Mouse (Mus musculus): ENCODE measurements around the gene Anapc11.
"Not testable (repeated sequence)": the region's sequence is repeated elsewhere in the genome, so short reads cannot be mapped to it uniquely, and the experiment has no call there.

Anapc11 gene

GRCm38 (mm10) chr11:120598283-120598989 is at the start of gene Anapc11, which contains the start of gene Alyref:
Gene Anapc11, plus strand, starts transcription at chr11:120598421.
Gene Alyref, minus strand, starts transcription at chr11:120598365.
- peak; percentile 91 for DNase-seq (ENCODE audit: low spot score)

GRCm38 (mm10) chr11:120548786-120549167 is 49.4 kb upstream of the Anapc11 start:
- no peak for DNase-seq (ENCODE audit: low spot score)

GRCm38 (mm10) chr11:120549168-120549945 is 48.9 kb upstream of the Anapc11 start, which contains the start of gene Mcrip1:
Gene Mcrip1, minus strand, starts transcription at chr11:120549727.
- peak; percentile 87 for DNase-seq (ENCODE audit: low spot score)

- no peak for DNase-seq (ENCODE audit: low spot score)
These were observed 48.0 kb upstream of the Anapc11 start for GRCm38 (mm10) chr11:120549986-120550809.

GRCm38 (mm10) chr11:120550810-120551440 is 47.3 kb upstream of the Anapc11 start, which contains the start of gene Ppp1r27:
Gene Ppp1r27, minus strand, starts transcription at chr11:120551132.
- DNase-seq (ENCODE audit: low spot score), result no peak

GRCm38 (mm10) chr11:120552736-120553135 is 45.5 kb upstream of the Anapc11 start:
- no peak for DNase-seq (ENCODE audit: low spot score)

- no peak for DNase-seq (ENCODE audit: low spot score)
These were observed 43.4 kb upstream of the Anapc11 start for GRCm38 (mm10) chr11:120554834-120555233.

- no peak for DNase-seq (ENCODE audit: low spot score)
These were observed 43.0 kb upstream of the Anapc11 start for GRCm38 (mm10) chr11:120555260-120555659.

GRCm38 (mm10) chr11:120558843-120559242 is 39.4 kb upstream of the Anapc11 start:
- not testable (repeated sequence) for DNase-seq (ENCODE audit: low spot score)

GRCm38 (mm10) chr11:120560952-120561728 is 37.1 kb upstream of the Anapc11 start:
- no peak for DNase-seq (ENCODE audit: low spot score)

- no peak for DNase-seq (ENCODE audit: low spot score)
These were observed 35.3 kb upstream of the Anapc11 start for GRCm38 (mm10) chr11:120562949-120563348.

GRCm38 (mm10) chr11:120565114-120565513 is 33.1 kb upstream of the Anapc11 start:
- DNase-seq (ENCODE audit: low spot score), result no peak

GRCm38 (mm10) chr11:120568324-120568723 is 29.9 kb upstream of the Anapc11 start:
- DNase-seq (ENCODE audit: low spot score), result no peak

- DNase-seq (ENCODE audit: low spot score), result no peak
These were observed 27.1 kb upstream of the Anapc11 start for GRCm38 (mm10) chr11:120571122-120571521.

- DNase-seq (ENCODE audit: low spot score), result no peak
These were observed 26.3 kb upstream of the Anapc11 start for GRCm38 (mm10) chr11:120571754-120572416.

- no peak for DNase-seq (ENCODE audit: low spot score)
These were observed 25.8 kb upstream of the Anapc11 start for GRCm38 (mm10) chr11:120572417-120572751.

GRCm38 (mm10) chr11:120572752-120573584 is 25.3 kb upstream of the Anapc11 start, which contains the start of gene P4hb:
Gene P4hb, minus strand, starts transcription at chr11:120573253.
- DNase-seq (ENCODE audit: low spot score), result peak; percentile 100

GRCm38 (mm10) chr11:120573585-120574277 is 24.5 kb upstream of the Anapc11 start:
- DNase-seq (ENCODE audit: low spot score), result no peak

GRCm38 (mm10) chr11:120574278-120574600 is 24.0 kb upstream of the Anapc11 start:
- DNase-seq (ENCODE audit: low spot score), result no peak

Measured in ovary, adult 18-20 months (tissue).